Comparison of ENCODE assay signal across 9 mouse cellular contexts in the genomic region with DNA sequence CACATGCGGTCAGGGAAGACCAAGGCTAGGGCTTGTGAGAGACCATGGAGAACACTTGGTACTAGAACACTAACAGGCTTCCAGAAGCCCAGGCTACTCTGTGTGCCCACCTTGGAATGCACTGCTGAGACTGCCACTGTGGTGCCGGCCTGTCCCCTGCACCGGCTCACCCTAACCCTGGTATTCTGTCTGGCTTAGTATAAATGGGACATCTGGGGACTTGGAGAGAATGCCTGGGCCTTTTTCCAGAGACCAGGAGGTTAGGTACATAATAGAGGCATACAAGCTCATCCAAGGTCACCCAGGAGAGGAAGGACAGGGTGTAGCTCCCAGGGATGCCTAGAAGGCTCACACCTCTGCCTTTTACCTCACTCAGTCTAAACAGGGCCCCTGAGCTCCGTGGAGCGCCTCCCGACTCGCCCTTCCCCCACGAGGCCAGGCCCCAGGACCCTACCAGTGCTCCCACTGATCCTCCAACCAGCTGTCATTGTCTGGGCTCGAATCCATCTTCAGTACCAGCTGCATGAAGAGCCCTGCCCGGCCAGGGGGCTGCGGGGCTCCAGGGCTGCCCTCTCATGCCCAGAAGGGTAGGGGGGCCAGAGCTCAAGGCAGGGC. TPM values are rescaled to one million over a fixed set of nuclear protein-coding genes. Genes with fewer than 3 reads are reported as not detected.
DNase-seq lines count a peak whose midpoint lies in the region; ATAC-seq and TF ChIP-seq lines count a peak whose summit lies in the region.
"Had no signal": no experiment of that assay in that cellular context is flagged by ENCODE, and none has a peak within 500 bp of the region (broad histone marks: within the 10 kb centered on the region; RNA-seq: fewer than 3 reads in every experiment).

No protein-coding gene starts in this region.

- no peaks in the 10 kb centered on the region for H3K9me3 ChIP-seq in embryonic facial prominence, embryonic 15.5 days (replicated peaks)
- H3K9me3 ChIP-seq in intestine, embryonic 14.5 days (ENCODE audit: control insufficient read depth, low read length), result no peaks in the 10 kb centered on the region
- H3K9me3 ChIP-seq in neural tube, embryonic 12.5 days, result no peaks in the 10 kb centered on the region

- H3K27ac ChIP-seq in layer of hippocampus, adult 2 months, result peak overlapping the region; percentile 96
- H3K27ac ChIP-seq in embryonic facial prominence, embryonic 15.5 days (replicated peaks), result peak overlapping the region; percentile 53
- peak overlapping the region; percentile 71 for H3K27ac ChIP-seq in intestine, embryonic 14.5 days (ENCODE audit: low read depth)
- peak overlapping the region; percentile 85 for H3K27ac ChIP-seq in neural tube, embryonic 12.5 days

- H3K4me2 ChIP-seq in embryonic facial prominence, embryonic 15.5 days (replicated peaks), result peak overlapping the region; percentile 47
- peak overlapping the region; percentile 63 for H3K4me2 ChIP-seq in intestine, embryonic 14.5 days (ENCODE audit: low read length)
- peak overlapping the region; percentile 91 for H3K4me2 ChIP-seq in neural tube, embryonic 12.5 days (replicated peaks)

- peaks cover 4% of the 10 kb centered on the region; the same call in 1 of the 2 replicates for H3K36me3 ChIP-seq in embryonic facial prominence, embryonic 15.5 days
- H3K36me3 ChIP-seq in intestine, embryonic 14.5 days (ENCODE audit: control insufficient read depth, insufficient read depth, low read length), result 0 out of 2 replicates have a peak, but pooled peaks cover 6% of the 10 kb centered on the region
- H3K36me3 ChIP-seq in neural tube, embryonic 12.5 days, result peaks cover 9% of the 10 kb centered on the region

- H3K9ac ChIP-seq in embryonic facial prominence, embryonic 15.5 days, result peak overlapping the region; percentile 15; the same call in 1 of the 2 replicates
- peak overlapping the region; percentile 46 for H3K9ac ChIP-seq in intestine, embryonic 14.5 days (ENCODE audit: low read length)
- peak overlapping the region; percentile 67 for H3K9ac ChIP-seq in neural tube, embryonic 12.5 days

- H3K27me3 ChIP-seq in embryonic facial prominence, embryonic 15.5 days, result no peaks in the 10 kb centered on the region
- no peaks in the 10 kb centered on the region for H3K27me3 ChIP-seq in intestine, embryonic 14.5 days (replicated peaks; ENCODE audit: control insufficient read depth, insufficient read depth, low read length)
- H3K27me3 ChIP-seq in neural tube, embryonic 12.5 days (replicated peaks), result no peaks in the 10 kb centered on the region

- no peak for DNase-seq in layer of hippocampus, adult 2 months (ENCODE audit: low spot score in 2 of 2)
- no peak for DNase-seq in layer of hippocampus, adult 8-10 months (ENCODE audit: low spot score in 2 of 2)
- DNase-seq in intestine, embryonic 14.5 days (ENCODE audit: low spot score), result no peak
- no peak for DNase-seq in layer of hippocampus, postnatal 14 days (ENCODE audit: low spot score in 2 of 2)
- DNase-seq: adrenal gland, postnatal 25 days; thymus, adult 18-20 months had no signal

- WGBS in embryonic facial prominence, embryonic 15.5 days, result 32% methylated on average over 11 of the region's 11 CpGs
- WGBS in intestine, embryonic 14.5 days, result 20% methylated on average over 11 of the region's 11 CpGs
- 18% methylated on average over 11 of the region's 11 CpGs for WGBS in neural tube, embryonic 12.5 days

- no peak for TF ChIP-seq CTCF in layer of hippocampus, adult 2 months (conservative IDR thresholded peaks at IDR 0.05)

- ATAC-seq in embryonic facial prominence, embryonic 15.5 days (ENCODE audit: insufficient number of reproducible peaks, low FRiP score, low TSS enrichment, low read depth), result no peak
- no peak for ATAC-seq in intestine, embryonic 14.5 days (replicated peaks; ENCODE audit: low FRiP score, low TSS enrichment, low read depth)
- ATAC-seq in neural tube, embryonic 12.5 days (ENCODE audit: low FRiP score, low read depth), result peak; percentile 2; the same call in 1 of the 2 replicates
- ATAC-seq in inflammation-experienced regulatory T-cells, adult 6 months, result no peak

- peaks cover 54% of the 10 kb centered on the region for H3K4me1 ChIP-seq in embryonic facial prominence, embryonic 15.5 days
- peaks cover 38% of the 10 kb centered on the region for H3K4me1 ChIP-seq in intestine, embryonic 14.5 days (replicated peaks; ENCODE audit: control insufficient read depth, insufficient read depth, low read length)
- peaks cover 60% of the 10 kb centered on the region for H3K4me1 ChIP-seq in neural tube, embryonic 12.5 days

- peak overlapping the region; percentile 36 for H3K4me3 ChIP-seq in layer of hippocampus, adult 2 months
- H3K4me3 ChIP-seq in embryonic facial prominence, embryonic 15.5 days (replicated peaks), result peak overlapping the region; percentile 33
- H3K4me3 ChIP-seq in intestine, embryonic 14.5 days (ENCODE audit: low read depth, low read length), result peak overlapping the region; percentile 34
- peak overlapping the region; percentile 40 for H3K4me3 ChIP-seq in neural tube, embryonic 12.5 days

RNA-seq across cellular contexts. Expression of gene Mapk8ip1, which starts 9.3 kb away (rescaled TPM):
- total RNA-seq in layer of hippocampus, adult 2 months (2021), result 100 to 1,000 TPM; 338 to 354 TPM
- 100 to 1,000 TPM; 287 to 306 (median 298) TPM for total RNA-seq in layer of hippocampus, adult 8-10 months (2022)
- 34.0 and 34.6 TPM in 2 replicates for polyA plus RNA-seq in embryonic facial prominence, embryonic 15.5 days (2015; fragmentation: Nextera tagmentation; extraction: Ambion mirVana)
- polyA plus RNA-seq in intestine, embryonic 14.5 days (2014; fragmentation: Nextera tagmentation; extraction: Ambion mirVana), result 11.8 and 13.2 TPM in 2 replicates
- 144 and 154 TPM in 2 replicates for polyA plus RNA-seq in neural tube, embryonic 12.5 days (2016; fragmentation: Nextera tagmentation; extraction: Ambion mirVana)
- polyA plus RNA-seq in inflammation-experienced regulatory T-cells, adult 6 months (2017; shearing (Covaris generic)), result under 1 TPM; 0.43 to 0.92 (median 0.82) TPM
- 100 to 1,000 TPM; 386 to 394 TPM for total RNA-seq in layer of hippocampus, postnatal 14 days (2021)

RNA-seq across cellular contexts. Expression of gene 1700029I15Rik, which starts 9.5 kb away (rescaled TPM):
- 1 to 10 TPM; 4.5 to 5.0 TPM for total RNA-seq in layer of hippocampus, adult 2 months (2021)
- total RNA-seq in layer of hippocampus, adult 8-10 months (2022), result 1 to 10 TPM; 4.4 to 8.1 (median 6.4) TPM
- polyA plus RNA-seq in embryonic facial prominence, embryonic 15.5 days (2015; fragmentation: Nextera tagmentation; extraction: Ambion mirVana), result 3.4 and 6.3 TPM in 2 replicates
- polyA plus RNA-seq in intestine, embryonic 14.5 days (2014; fragmentation: Nextera tagmentation; extraction: Ambion mirVana), result 1.7 TPM in 2 replicates
- polyA plus RNA-seq in neural tube, embryonic 12.5 days (2016; fragmentation: Nextera tagmentation; extraction: Ambion mirVana), result 5.8 and 7.3 TPM in 2 replicates
- 1 to 10 TPM; 3.2 to 3.7 (median 3.7) TPM for polyA plus RNA-seq in inflammation-experienced regulatory T-cells, adult 6 months (2017; shearing (Covaris generic))
- 1 to 10 TPM; 4.5 to 5.4 TPM for total RNA-seq in layer of hippocampus, postnatal 14 days (2021)

RNA-seq across cellular contexts. Expression of gene Large2, which starts 17.1 kb away (rescaled TPM):
- total RNA-seq in layer of hippocampus, adult 2 months (2021), result 1 to 10 TPM in 1 of 2 experiments, under 1 TPM in 1; 0.98 to 1.1 TPM
- total RNA-seq in layer of hippocampus, adult 8-10 months (2022), result 1 to 10 TPM in 3 of 4 experiments, under 1 TPM in 1; 0.54 to 1.9 (median 1.2) TPM
- polyA plus RNA-seq in embryonic facial prominence, embryonic 15.5 days (2015; fragmentation: Nextera tagmentation; extraction: Ambion mirVana), result 22.5 and 23.6 TPM in 2 replicates
- 11.6 and 12.6 TPM in 2 replicates for polyA plus RNA-seq in intestine, embryonic 14.5 days (2014; fragmentation: Nextera tagmentation; extraction: Ambion mirVana)
- polyA plus RNA-seq in neural tube, embryonic 12.5 days (2016; fragmentation: Nextera tagmentation; extraction: Ambion mirVana), result 1.8 and 2.6 TPM in 2 replicates
- polyA plus RNA-seq in inflammation-experienced regulatory T-cells, adult 6 months (2017; shearing (Covaris generic)), result 1 to 10 TPM in 1 of 3 experiments, under 1 TPM in 1, not detected in 1; 0.23 to 1.3 TPM
- total RNA-seq in layer of hippocampus, postnatal 14 days (2021), result 1 to 10 TPM in 1 of 2 experiments, not detected in 1; 1.7 TPM

RNA-seq across cellular contexts. Expression of gene Pex16, which starts 17.3 kb away (rescaled TPM):
- total RNA-seq in layer of hippocampus, adult 2 months (2021), result 10 to 100 TPM; 34.9 to 36.1 TPM
- 10 to 100 TPM; 31.2 to 36.1 (median 33.9) TPM for total RNA-seq in layer of hippocampus, adult 8-10 months (2022)
- polyA plus RNA-seq in embryonic facial prominence, embryonic 15.5 days (2015; fragmentation: Nextera tagmentation; extraction: Ambion mirVana), result 27.8 and 28.8 TPM in 2 replicates
- polyA plus RNA-seq in intestine, embryonic 14.5 days (2014; fragmentation: Nextera tagmentation; extraction: Ambion mirVana), result 25.2 and 27.9 TPM in 2 replicates
- 26.5 and 28.7 TPM in 2 replicates for polyA plus RNA-seq in neural tube, embryonic 12.5 days (2016; fragmentation: Nextera tagmentation; extraction: Ambion mirVana)
- polyA plus RNA-seq in inflammation-experienced regulatory T-cells, adult 6 months (2017; shearing (Covaris generic)), result 10 to 100 TPM; 42.8 to 53.8 (median 53.3) TPM
- 10 to 100 TPM; 32.4 to 37.7 TPM for total RNA-seq in layer of hippocampus, postnatal 14 days (2021)

RNA-seq across cellular contexts. Expression of gene Cry2, which starts 42.0 kb away (rescaled TPM):
- 100 to 1,000 TPM; 105 to 108 TPM for total RNA-seq in layer of hippocampus, adult 2 months (2021)
- total RNA-seq in layer of hippocampus, adult 8-10 months (2022), result 100 to 1,000 TPM; 105 to 117 (median 110) TPM
- polyA plus RNA-seq in embryonic facial prominence, embryonic 15.5 days (2015; fragmentation: Nextera tagmentation; extraction: Ambion mirVana), result 30.6 and 33.9 TPM in 2 replicates
- 16.7 and 18.2 TPM in 2 replicates for polyA plus RNA-seq in intestine, embryonic 14.5 days (2014; fragmentation: Nextera tagmentation; extraction: Ambion mirVana)
- 32.7 and 33.6 TPM in 2 replicates for polyA plus RNA-seq in neural tube, embryonic 12.5 days (2016; fragmentation: Nextera tagmentation; extraction: Ambion mirVana)
- 10 to 100 TPM in 1 of 3 experiments, 1 to 10 TPM in 2; 3.5 to 10.2 (median 6.9) TPM for polyA plus RNA-seq in inflammation-experienced regulatory T-cells, adult 6 months (2017; shearing (Covaris generic))
- total RNA-seq in layer of hippocampus, postnatal 14 days (2021), result 100 to 1,000 TPM in 1 of 2 experiments, 10 to 100 TPM in 1; 89.0 to 110 TPM

Comparison
In these comparisons a context has a peak if more than half of its experiments do, and no peak if none do; other contexts are left out.
1. H3K9ac ChIP-seq: peak in every context shown above with its lines; median percentile 67 in neural tube, embryonic 12.5 days; 46 in intestine, embryonic 14.5 days; 15 in embryonic facial prominence, embryonic 15.5 days.